Mouse (Mus musculus): ENCODE results near the gene Trim30a. TPM values are rescaled to one million over a fixed set of nuclear protein-coding genes. Genes with fewer than 3 reads are reported as not detected.
"Not testable (repeated sequence)": the region's sequence is repeated elsewhere in the genome, so short reads cannot be mapped to it uniquely, and the experiment has no call there.

The Trim30a gene
- polyA plus RNA-seq (2014; fragmentation: Nextera tagmentation; extraction: Ambion mirVana) = 0.74 and 0.81 TPM in 2 replicates

- ATAC-seq (ENCODE audit: low FRiP score) = no peak
- no peak within 1 kb of the TSS for H3K4me2 ChIP-seq (replicated peaks; ENCODE audit: low read depth, low read length)
- no peaks in the 10 kb centered on the region for H3K27me3 ChIP-seq (ENCODE audit: control insufficient read depth, insufficient read depth, low read length)
- no peak within 1 kb of the TSS for H3K4me3 ChIP-seq (ENCODE audit: low read depth, low read length)
- no peak for DNase-seq (ENCODE audit: low spot score)
- no peak within 1 kb of the TSS for H3K9ac ChIP-seq (ENCODE audit: low read depth, low read length)
- H3K9me3 ChIP-seq (ENCODE audit: control insufficient read depth, low read length) = no peaks in the 10 kb centered on the region
- WGBS = 80% methylated on average over 3 of the region's 3 CpGs
- H3K4me1 ChIP-seq (replicated peaks; ENCODE audit: control insufficient read depth, insufficient read depth, low read length) = no peaks in the 10 kb centered on the region
- no peak within 1 kb of the TSS for H3K27ac ChIP-seq (ENCODE audit: low read depth, low read length)
- no peaks in the 10 kb centered on the region for H3K36me3 ChIP-seq (ENCODE audit: control insufficient read depth, insufficient read depth, low read length)
Measured at GRCm38 (mm10) chr7:104465065-104465744, at the start of gene Trim30a. TSS of gene Trim30a (minus strand) at chr7:104465193.

- H3K27me3 ChIP-seq (ENCODE audit: control insufficient read depth, insufficient read depth, low read length); DNase-seq (ENCODE audit: low spot score); H3K4me3 ChIP-seq (ENCODE audit: low read depth, low read length); H3K27ac ChIP-seq (ENCODE audit: low read depth, low read length); H3K4me1 ChIP-seq (replicated peaks; ENCODE audit: control insufficient read depth, insufficient read depth, low read length); H3K9ac ChIP-seq (ENCODE audit: low read depth, low read length); ATAC-seq (ENCODE audit: low FRiP score); H3K36me3 ChIP-seq (ENCODE audit: control insufficient read depth, insufficient read depth, low read length); H3K4me2 ChIP-seq (replicated peaks; ENCODE audit: low read depth, low read length); H3K9me3 ChIP-seq (ENCODE audit: control insufficient read depth, low read length): not testable (repeated sequence)
Measured at GRCm38 (mm10) chr7:104507421-104508065, 42.5 kb upstream of the Trim30a start, which contains the start of gene Trim30d. TSS of gene Trim30d (minus strand) at chr7:104507849.

- H3K4me1 ChIP-seq (replicated peaks; ENCODE audit: control insufficient read depth, insufficient read depth, low read length) = no peaks in the 10 kb centered on the region
- ATAC-seq (ENCODE audit: low FRiP score) (peak; percentile 97), DNase-seq (ENCODE audit: low spot score) (peak; percentile 56)
- peak overlapping the region; percentile 56 for H3K4me2 ChIP-seq (replicated peaks; ENCODE audit: low read depth, low read length)
- peak overlapping the region; percentile 40 for H3K4me3 ChIP-seq (ENCODE audit: low read depth, low read length)
- no peaks in the 10 kb centered on the region for H3K9me3 ChIP-seq (ENCODE audit: control insufficient read depth, low read length)
- H3K36me3 ChIP-seq (ENCODE audit: control insufficient read depth, insufficient read depth, low read length) = no peaks in the 10 kb centered on the region
- 2% methylated on average over 55 of the region's 59 CpGs for WGBS
- no peak overlapping the region for H3K27ac ChIP-seq (ENCODE audit: low read depth, low read length)
- H3K27me3 ChIP-seq (ENCODE audit: control insufficient read depth, insufficient read depth, low read length) = peaks cover 2% of the 10 kb centered on the region; the same call in 1 of the 2 replicates
- H3K9ac ChIP-seq (ENCODE audit: low read depth, low read length) = peak overlapping the region; percentile 47; the same call in 1 of the 2 replicates
Measured at GRCm38 (mm10) chr7:104501589-104502371, 36.8 kb upstream of the Trim30a start.

GRCm38 (mm10) chr7:104501186-104501585 lies 36.2 kb upstream of the Trim30a start:
- H3K27ac ChIP-seq (ENCODE audit: low read depth, low read length); H3K27me3 ChIP-seq (ENCODE audit: control insufficient read depth, insufficient read depth, low read length); H3K4me1 ChIP-seq (replicated peaks; ENCODE audit: control insufficient read depth, insufficient read depth, low read length); ATAC-seq (ENCODE audit: low FRiP score); H3K9ac ChIP-seq (ENCODE audit: low read depth, low read length); DNase-seq (ENCODE audit: low spot score); H3K4me2 ChIP-seq (replicated peaks; ENCODE audit: low read depth, low read length); H3K36me3 ChIP-seq (ENCODE audit: control insufficient read depth, insufficient read depth, low read length); H3K9me3 ChIP-seq (ENCODE audit: control insufficient read depth, low read length); H3K4me3 ChIP-seq (ENCODE audit: low read depth, low read length): not testable (repeated sequence)
- WGBS = 74% methylated on average over 5 of the region's 6 CpGs

GRCm38 (mm10) chr7:104499464-104499863 lies 34.5 kb upstream of the Trim30a start:
- not testable (repeated sequence) for H3K4me3 ChIP-seq (ENCODE audit: low read depth, low read length); H3K4me1 ChIP-seq (replicated peaks; ENCODE audit: control insufficient read depth, insufficient read depth, low read length); H3K9me3 ChIP-seq (ENCODE audit: control insufficient read depth, low read length); DNase-seq (ENCODE audit: low spot score); H3K36me3 ChIP-seq (ENCODE audit: control insufficient read depth, insufficient read depth, low read length); ATAC-seq (ENCODE audit: low FRiP score); H3K27me3 ChIP-seq (ENCODE audit: control insufficient read depth, insufficient read depth, low read length); H3K9ac ChIP-seq (ENCODE audit: low read depth, low read length); H3K27ac ChIP-seq (ENCODE audit: low read depth, low read length); H3K4me2 ChIP-seq (replicated peaks; ENCODE audit: low read depth, low read length)
- 64% methylated on average over 7 of the region's 8 CpGs for WGBS

DNA sequence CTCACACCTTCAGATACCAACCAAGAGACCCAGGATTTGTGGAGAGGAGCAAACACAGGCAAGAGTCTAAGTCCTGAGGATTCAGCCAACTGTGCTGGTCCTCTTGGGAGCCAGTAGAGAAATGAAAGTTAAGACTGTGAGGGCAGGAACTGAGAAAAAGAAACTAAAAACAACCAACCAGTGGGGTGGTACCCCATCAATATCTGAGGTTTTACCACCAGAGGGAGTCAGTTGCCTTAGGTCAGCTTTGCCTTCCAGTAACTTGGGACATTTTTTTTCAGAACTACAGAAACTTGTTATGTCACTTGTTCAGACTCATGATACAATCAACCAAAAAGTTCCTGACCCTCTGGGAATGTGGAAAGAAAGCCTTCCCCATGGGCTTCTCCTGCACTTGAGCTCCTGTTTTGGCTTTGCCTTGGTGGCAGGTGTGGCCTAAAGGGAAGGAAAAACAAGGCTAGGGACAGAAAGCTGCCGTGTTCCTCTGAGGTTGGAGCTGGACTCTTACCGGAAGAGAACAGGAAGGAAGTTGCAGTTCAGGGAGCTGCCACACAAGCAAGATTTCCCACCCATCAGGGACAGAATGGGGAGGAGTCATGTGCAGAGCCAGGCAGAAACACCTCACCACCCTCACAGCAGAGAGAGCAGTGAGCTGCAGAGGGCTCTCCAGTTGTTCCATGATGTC lies 18.9 kb downstream of the Trim30a start:
- Histone ChIP-seq H3K27ac (ENCODE audit: low read depth, low read length) (no peak overlapping the region), H3K9me3 (ENCODE audit: control insufficient read depth, low read length) (no peaks in the 10 kb centered on the region), H3K9ac (ENCODE audit: low read depth, low read length) (no peak overlapping the region), H3K36me3 (ENCODE audit: control insufficient read depth, insufficient read depth, low read length) (no peaks in the 10 kb centered on the region), H3K4me3 (ENCODE audit: low read depth, low read length) (no peak overlapping the region), H3K4me2 (replicated peaks; ENCODE audit: low read depth, low read length) (no peak overlapping the region), H3K4me1 (replicated peaks; ENCODE audit: control insufficient read depth, insufficient read depth, low read length) (no peaks in the 10 kb centered on the region), H3K27me3 (ENCODE audit: control insufficient read depth, insufficient read depth, low read length) (no peaks in the 10 kb centered on the region)
- WGBS = 67% methylated on average over 2 of the region's 2 CpGs
- ATAC-seq (ENCODE audit: low FRiP score) (no peak), DNase-seq (ENCODE audit: low spot score) (no peak)

- Histone ChIP-seq H3K27ac (ENCODE audit: low read depth, low read length) (no peak overlapping the region), H3K9ac (ENCODE audit: low read depth, low read length) (no peak overlapping the region), H3K9me3 (ENCODE audit: control insufficient read depth, low read length) (no peaks in the 10 kb centered on the region), H3K4me1 (replicated peaks; ENCODE audit: control insufficient read depth, insufficient read depth, low read length) (no peaks in the 10 kb centered on the region), H3K4me2 (replicated peaks; ENCODE audit: low read depth, low read length) (no peak overlapping the region), H3K4me3 (ENCODE audit: low read depth, low read length) (no peak overlapping the region), H3K27me3 (ENCODE audit: control insufficient read depth, insufficient read depth, low read length) (no peaks in the 10 kb centered on the region), H3K36me3 (ENCODE audit: control insufficient read depth, insufficient read depth, low read length) (no peaks in the 10 kb centered on the region)
- 92% methylated on average over 3 of the region's 3 CpGs for WGBS
- no peak for ATAC-seq (ENCODE audit: low FRiP score)
- no peak for DNase-seq (ENCODE audit: low spot score)
Measured at GRCm38 (mm10) chr7:104404460-104404950, 60.5 kb downstream of the Trim30a start.

DNA sequence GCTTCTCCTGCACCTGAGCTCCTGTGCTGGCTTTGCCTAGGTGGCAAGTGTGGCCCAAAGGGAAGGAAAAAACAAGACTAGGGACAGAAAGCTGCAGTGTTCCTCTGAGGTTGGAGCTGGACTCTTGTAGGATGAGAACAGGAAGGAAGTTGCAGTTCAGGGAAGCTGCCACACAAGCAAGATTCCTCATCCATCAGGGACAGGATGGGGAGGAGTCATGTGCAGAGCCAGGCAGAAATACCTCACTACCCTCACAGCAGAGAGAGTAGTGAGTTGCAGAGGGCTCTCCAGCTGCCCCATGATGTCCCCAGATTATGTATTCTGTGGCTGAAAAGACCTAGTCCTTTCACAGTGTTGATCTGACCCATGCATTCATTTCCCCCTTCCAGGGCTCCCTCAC lies 63.9 kb downstream of the Trim30a start:
- Histone ChIP-seq H3K9me3 (ENCODE audit: control insufficient read depth, low read length) (no peaks in the 10 kb centered on the region), H3K4me1 (replicated peaks; ENCODE audit: control insufficient read depth, insufficient read depth, low read length) (no peaks in the 10 kb centered on the region), H3K9ac (ENCODE audit: low read depth, low read length) (no peak overlapping the region), H3K4me3 (ENCODE audit: low read depth, low read length) (no peak overlapping the region), H3K4me2 (replicated peaks; ENCODE audit: low read depth, low read length) (no peak overlapping the region), H3K27me3 (ENCODE audit: control insufficient read depth, insufficient read depth, low read length) (no peaks in the 10 kb centered on the region), H3K36me3 (ENCODE audit: control insufficient read depth, insufficient read depth, low read length) (no peaks in the 10 kb centered on the region), H3K27ac (ENCODE audit: low read depth, low read length) (no peak overlapping the region)
- DNase-seq (ENCODE audit: low spot score) (no peak), ATAC-seq (ENCODE audit: low FRiP score) (no peak)

Measured in hindbrain, embryonic 11.5 days (tissue).